Mouse (Mus musculus): ENCODE measurements at regions not wholly inside any gene's neighbourhood (a gene's known extent, or its start where the extent isn't known, plus 50 kb on each side); places are given as distances from the start of the nearest gene placed in this dataset.

- 82% methylated on average over 1 of the region's 1 CpGs for WGBS
- DNase-seq: no peak
- no peak overlapping the region for H3K4me3 ChIP-seq (replicated peaks; ENCODE audit: extremely low read depth, low read depth, low read length)
- TF ChIP-seq POLR2A (IDR thresholded peaks at IDR 0.05; ENCODE audit: borderline replicate concordance, extremely low read depth, low read depth, low read length): no peak
- no peak for TF ChIP-seq CTCF (IDR thresholded peaks at IDR 0.05; ENCODE audit: insufficient read depth, low read length)
- no peaks in the 10 kb centered on the region for H3K4me1 ChIP-seq (ENCODE audit: control insufficient read depth, insufficient read depth, low read length)
Measured at GRCm38 (mm10) chr3:131970827-131971226, 114.3 kb upstream of the Dkk2 start.

DNA sequence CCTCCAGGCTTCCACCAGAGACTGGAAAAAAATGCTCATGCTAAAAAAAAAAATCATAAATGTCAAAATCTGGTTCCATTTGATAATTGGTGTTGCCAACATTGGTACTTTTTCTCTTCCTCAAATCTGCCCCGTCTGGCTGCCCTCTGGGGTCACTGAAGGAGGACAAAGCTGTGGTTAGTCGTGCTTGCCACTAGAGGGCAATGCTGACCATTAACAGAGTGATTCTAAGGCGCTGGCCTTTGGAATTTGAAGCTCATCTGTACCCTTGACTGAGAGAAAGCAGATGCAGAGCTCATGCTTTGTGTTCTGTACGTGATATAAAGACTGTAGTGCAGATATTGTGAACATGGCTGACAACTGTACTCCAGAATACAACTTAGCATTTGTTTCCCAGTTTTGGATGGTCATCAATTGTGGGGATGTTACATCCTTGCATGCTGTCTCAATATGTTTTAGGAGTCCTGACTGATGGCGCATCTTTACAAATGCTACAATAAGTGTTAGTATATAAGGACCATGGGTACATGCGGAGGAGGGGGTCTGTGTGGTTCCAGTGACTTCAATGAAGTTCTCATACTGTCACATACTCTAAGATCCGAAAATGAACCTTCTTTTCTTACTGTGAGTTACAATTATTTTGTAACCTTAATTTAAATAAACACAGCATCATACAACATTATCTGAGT, 109.0 kb upstream of the Dkk2 start:
- peak; percentile 12 for DNase-seq
- peak; percentile 76 for TF ChIP-seq CTCF (IDR thresholded peaks at IDR 0.05; ENCODE audit: insufficient read depth, low read length)
- no peak for TF ChIP-seq POLR2A (IDR thresholded peaks at IDR 0.05; ENCODE audit: borderline replicate concordance, extremely low read depth, low read depth, low read length)
- 39% methylated on average over 7 of the region's 7 CpGs for WGBS
- no peak overlapping the region for H3K4me3 ChIP-seq (replicated peaks; ENCODE audit: extremely low read depth, low read depth, low read length)
- H3K4me1 ChIP-seq (ENCODE audit: control insufficient read depth, insufficient read depth, low read length): no peaks in the 10 kb centered on the region

- Histone ChIP-seq H3K4me1 (ENCODE audit: control insufficient read depth, insufficient read depth, low read length) (no peaks in the 10 kb centered on the region), H3K4me3 (replicated peaks; ENCODE audit: extremely low read depth, low read depth, low read length) (no peak overlapping the region)
- TF ChIP-seq POLR2A (IDR thresholded peaks at IDR 0.05; ENCODE audit: borderline replicate concordance, extremely low read depth, low read depth, low read length): no peak
- no peak for TF ChIP-seq CTCF (IDR thresholded peaks at IDR 0.05; ENCODE audit: insufficient read depth, low read length)
- WGBS: 86% methylated on average over 2 of the region's 2 CpGs
- DNase-seq: no peak
Measured at GRCm38 (mm10) chr3:131983292-131983691, 101.8 kb upstream of the Dkk2 start.

GRCm38 (mm10) chr3:131998838-131999613, 86.1 kb upstream of the Dkk2 start:
- Histone ChIP-seq H3K4me3 (replicated peaks; ENCODE audit: extremely low read depth, low read depth, low read length) (no peak overlapping the region), H3K4me1 (ENCODE audit: control insufficient read depth, insufficient read depth, low read length) (no peaks in the 10 kb centered on the region)
- TF ChIP-seq CTCF (IDR thresholded peaks at IDR 0.05; ENCODE audit: insufficient read depth, low read length) (no peak), POLR2A (IDR thresholded peaks at IDR 0.05; ENCODE audit: borderline replicate concordance, extremely low read depth, low read depth, low read length) (no peak)
- WGBS: 74% methylated on average over 6 of the region's 6 CpGs
- no peak for DNase-seq

GRCm38 (mm10) chr3:132006191-132006590, 78.9 kb upstream of the Dkk2 start:
- Histone ChIP-seq H3K4me1 (ENCODE audit: control insufficient read depth, insufficient read depth, low read length) (no peaks in the 10 kb centered on the region), H3K4me3 (replicated peaks; ENCODE audit: extremely low read depth, low read depth, low read length) (no peak overlapping the region)
- WGBS: 59% methylated on average over 7 of the region's 7 CpGs
- DNase-seq: no peak
- TF ChIP-seq CTCF (IDR thresholded peaks at IDR 0.05; ENCODE audit: insufficient read depth, low read length): no peak
- TF ChIP-seq POLR2A (IDR thresholded peaks at IDR 0.05; ENCODE audit: borderline replicate concordance, extremely low read depth, low read depth, low read length): no peak

DNA sequence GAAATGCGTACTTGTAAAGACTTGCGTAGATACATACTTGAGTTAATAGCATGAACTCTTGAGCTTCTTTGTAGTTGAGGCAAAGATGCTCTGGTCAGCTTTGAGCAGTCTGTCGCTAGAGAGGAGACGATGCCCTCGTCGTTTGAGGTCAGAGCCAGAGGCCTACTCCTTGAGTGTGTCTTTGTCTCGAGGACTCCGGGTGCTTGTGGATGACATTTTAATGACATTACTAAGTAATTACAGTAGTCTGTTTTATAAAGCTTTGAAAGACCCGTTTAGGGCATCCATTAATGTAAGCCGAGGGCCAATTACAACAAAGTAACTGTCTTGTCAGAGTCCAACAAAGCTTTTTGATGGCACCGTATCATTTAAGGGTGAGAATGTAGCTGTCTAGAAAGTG, 78.2 kb upstream of the Dkk2 start:
- TF ChIP-seq CTCF (IDR thresholded peaks at IDR 0.05; ENCODE audit: insufficient read depth, low read length) (no peak), POLR2A (IDR thresholded peaks at IDR 0.05; ENCODE audit: borderline replicate concordance, extremely low read depth, low read depth, low read length) (no peak)
- H3K4me3 ChIP-seq (replicated peaks; ENCODE audit: extremely low read depth, low read depth, low read length): no peak overlapping the region
- H3K4me1 ChIP-seq (ENCODE audit: control insufficient read depth, insufficient read depth, low read length): no peaks in the 10 kb centered on the region
- 76% methylated on average over 11 of the region's 11 CpGs for WGBS
- no peak for DNase-seq

- no peak for TF ChIP-seq CTCF (IDR thresholded peaks at IDR 0.05; ENCODE audit: insufficient read depth, low read length)
- no peak for TF ChIP-seq POLR2A (IDR thresholded peaks at IDR 0.05; ENCODE audit: borderline replicate concordance, extremely low read depth, low read depth, low read length)
- Histone ChIP-seq H3K4me3 (replicated peaks; ENCODE audit: extremely low read depth, low read depth, low read length) (no peak overlapping the region), H3K4me1 (ENCODE audit: control insufficient read depth, insufficient read depth, low read length) (no peaks in the 10 kb centered on the region)
- no peak for DNase-seq
- 66% methylated on average over 4 of the region's 4 CpGs for WGBS
Measured at GRCm38 (mm10) chr3:132007356-132007755, 77.7 kb upstream of the Dkk2 start.

GRCm38 (mm10) chr3:132015205-132015604, 69.9 kb upstream of the Dkk2 start:
- Histone ChIP-seq H3K4me3 (replicated peaks; ENCODE audit: extremely low read depth, low read depth, low read length) (no peak overlapping the region), H3K4me1 (ENCODE audit: control insufficient read depth, insufficient read depth, low read length) (no peaks in the 10 kb centered on the region)
- TF ChIP-seq POLR2A (IDR thresholded peaks at IDR 0.05; ENCODE audit: borderline replicate concordance, extremely low read depth, low read depth, low read length): no peak
- TF ChIP-seq CTCF (IDR thresholded peaks at IDR 0.05; ENCODE audit: insufficient read depth, low read length): no peak
- no peak for DNase-seq
- WGBS: 53% methylated on average over 6 of the region's 6 CpGs

- Histone ChIP-seq H3K4me1 (ENCODE audit: control insufficient read depth, insufficient read depth, low read length) (no peaks in the 10 kb centered on the region; the same call in 1 of the 2 replicates), H3K4me3 (replicated peaks; ENCODE audit: extremely low read depth, low read depth, low read length) (no peak overlapping the region)
- no peak for TF ChIP-seq CTCF (IDR thresholded peaks at IDR 0.05; ENCODE audit: insufficient read depth, low read length)
- no peak for TF ChIP-seq POLR2A (IDR thresholded peaks at IDR 0.05; ENCODE audit: borderline replicate concordance, extremely low read depth, low read depth, low read length)
- WGBS: 54% methylated on average over 15 of the region's 15 CpGs
- no peak for DNase-seq
Measured at GRCm38 (mm10) chr3:132017485-132018261, 67.4 kb upstream of the Dkk2 start.
